Mouse (Mus musculus) bone marrow macrophage, adult 2 months (primary cell): ENCODE measurements around the gene Psg16.

Source experiments
- CTCF ChIP-seq: IDR thresholded peaks from 2 replicates; pipeline ENCODE4 v1.5.1; 2012; ENCODE audit warnings: low read depth, mild to moderate bottlenecking, low read length, moderate library complexity
- POLR2A ChIP-seq: IDR thresholded peaks from 2 replicates; pipeline ENCODE4 v1.6.1; 2012; ENCODE audit warnings: mild to moderate bottlenecking, low read depth, low read length, borderline replicate concordance

GRCm38 (mm10) chr7:17024814-17025504 is 48.9 kb upstream of the Psg16 start:
- TF ChIP-seq CTCF (no peak), POLR2A (no peak)
